Comparison of ENCODE assay signal across 13 mouse cellular contexts in genomic region chr1:184777061-184777795, GRCm38 (mm10). TPM values are rescaled to one million over a fixed set of nuclear protein-coding genes. Genes with fewer than 3 reads are reported as not detected.
DNase-seq lines count a peak whose midpoint lies in the region; ATAC-seq and TF ChIP-seq lines count a peak whose summit lies in the region.
"Had no signal": no experiment of that assay in that cellular context is flagged by ENCODE, and none has a peak within 500 bp of the region (broad histone marks: within the 10 kb centered on the region; RNA-seq: fewer than 3 reads in every experiment).

No protein-coding gene starts in this region.

- no peaks in the 10 kb centered on the region for H3K4me1 ChIP-seq in stomach, postnatal 0 days (replicated peaks; ENCODE audit: control insufficient read depth, insufficient read depth)
- H3K4me1 ChIP-seq: embryonic facial prominence, embryonic 15.5 days had no signal

- no peaks in the 10 kb centered on the region for H3K27me3 ChIP-seq in stomach, postnatal 0 days (ENCODE audit: control insufficient read depth, insufficient read depth, low read length)
- H3K27me3 ChIP-seq: liver, embryonic 13.5 days had no signal

- 30% methylated on average over 22 of the region's 22 CpGs for WGBS in stomach, postnatal 0 days

- H3K27ac ChIP-seq in left cerebral cortex, adult 2 months = no peak overlapping the region
- H3K27ac ChIP-seq in stomach, postnatal 0 days (replicated peaks) = no peak overlapping the region
- H3K27ac ChIP-seq: embryonic facial prominence, embryonic 15.5 days; liver, embryonic 13.5 days had no signal

- no peak overlapping the region for H3K9ac ChIP-seq in stomach, postnatal 0 days (ENCODE audit: low read length)
- H3K9ac ChIP-seq: embryonic facial prominence, embryonic 15.5 days; liver, embryonic 13.5 days had no signal

- H3K36me3 ChIP-seq in stomach, postnatal 0 days (ENCODE audit: control insufficient read depth, insufficient read depth, low read length) = no peaks in the 10 kb centered on the region
- H3K36me3 ChIP-seq: embryonic facial prominence, embryonic 15.5 days; liver, embryonic 13.5 days had no signal

- peak; percentile 24 for TF ChIP-seq CTCF in left cerebral cortex, adult 2 months (IDR thresholded peaks at IDR 0.05)
- TF ChIP-seq CTCF in stomach, postnatal 0 days (IDR thresholded peaks at IDR 0.05; ENCODE audit: low read depth) = peak; percentile 28

- no peak for ATAC-seq in stomach, postnatal 0 days (ENCODE audit: low FRiP score, low TSS enrichment)

- intact Hi-C loops in left cerebral cortex, adult 2 months (cut with DNase I) = no loop called here

- H3K4me3 ChIP-seq in left cerebral cortex, adult 2 months = no peak overlapping the region
- H3K4me3 ChIP-seq in stomach, postnatal 0 days (ENCODE audit: low read depth, low read length) = no peak overlapping the region
- H3K4me3 ChIP-seq: embryonic facial prominence, embryonic 15.5 days; liver, embryonic 13.5 days had no signal

- DNase-seq in embryo, embryonic 11 days = peak; percentile 25
- DNase-seq in embryo, embryonic 9.5 days (ENCODE audit: extremely low spot score) = no peak
- no peak for DNase-seq in left cerebral cortex, adult 2 months (ENCODE audit: extremely low spot score in 1 of 2, low spot score in 2 of 2)
- DNase-seq in left cerebral cortex, adult 9 months (ENCODE audit: low spot score in 2 of 2) = no peak
- peak; percentile 7 for DNase-seq in thymus, postnatal 0 days (ENCODE audit: low spot score)
- DNase-seq in thymus, postnatal 10 days (ENCODE audit: low spot score in 2 of 2) = no peak
- DNase-seq in stomach, postnatal 0 days (ENCODE audit: low spot score) = no peak
- no peak for DNase-seq in kidney, adult 18-20 months
- DNase-seq: cerebellum, adult 9-10 months; liver, embryonic 13.5 days had no signal

- no peak for TF ChIP-seq EP300 in stomach, postnatal 0 days (optimal IDR thresholded peaks at IDR 0.05)

- no peak overlapping the region for H3K4me2 ChIP-seq in stomach, postnatal 0 days (replicated peaks; ENCODE audit: low read depth)
- H3K4me2 ChIP-seq: embryonic facial prominence, embryonic 15.5 days; liver, embryonic 13.5 days had no signal

- no peaks in the 10 kb centered on the region for H3K9me3 ChIP-seq in stomach, postnatal 0 days (ENCODE audit: control insufficient read depth, low read length)
- H3K9me3 ChIP-seq: embryonic facial prominence, embryonic 15.5 days; liver, embryonic 13.5 days had no signal

RNA-seq across cellular contexts. Expression of gene Marc1, which starts 33.9 kb away (rescaled TPM):
- under 1 TPM in 1 of 2 experiments, not detected in 1; 0.26 TPM for total RNA-seq in left cerebral cortex, adult 2 months (2021)
- 1.7 and 2.0 TPM in 2 replicates for polyA plus RNA-seq in thymus, postnatal 0 days (2015; fragmentation: Nextera tagmentation; extraction: Ambion mirVana)
- polyA plus RNA-seq in stomach, postnatal 0 days (2015; fragmentation: Nextera tagmentation; extraction: Ambion mirVana) = 0.32 and 0.65 TPM in 2 replicates
- total RNA-seq: left cerebral cortex, postnatal 10 days had no signal
- polyA plus RNA-seq: heart, postnatal 0 days had no signal

RNA-seq across cellular contexts. Expression of gene Hlx, which starts 44.8 kb away (rescaled TPM):
- total RNA-seq in left cerebral cortex, adult 2 months (2021) = under 1 TPM; 0.30 to 0.84 TPM
- 5.4 and 5.8 TPM in 2 replicates for polyA plus RNA-seq in thymus, postnatal 0 days (2015; fragmentation: Nextera tagmentation; extraction: Ambion mirVana)
- polyA plus RNA-seq in stomach, postnatal 0 days (2015; fragmentation: Nextera tagmentation; extraction: Ambion mirVana) = 5.4 and 6.9 TPM in 2 replicates

Comparison
In these comparisons a context has a peak if more than half of its experiments do, and no peak if none do; other contexts are left out.
1. DNase-seq: peak in embryo, embryonic 11 days (single experiment) and thymus, postnatal 0 days (single experiment); none in embryo, embryonic 9.5 days (single experiment), left cerebral cortex, adult 2 months (0 of 2), left cerebral cortex, adult 9 months (0 of 2), thymus, postnatal 10 days (0 of 2), stomach, postnatal 0 days (single experiment) and kidney, adult 18-20 months (single experiment).